Mouse (Mus musculus) bone marrow, adult 2 months (tissue): Measurements from ENCODE around the gene Man2a1. TPM values are rescaled to one million over a fixed set of nuclear protein-coding genes. Genes with fewer than 3 reads are reported as not detected.

ENCODE experiments used
- H3K27ac ChIP-seq: fragments of 200-500 bp; 2 replicates; pipeline ENCODE4 v1.5.1; 2012; ENCODE audit warnings: low read depth, mild to moderate bottlenecking, control low read depth, inconsistent platforms, low read length; ENCODE audit not compliant: control insufficient read depth, poor library complexity, insufficient read depth
- H3K4me1 ChIP-seq: fragments of 200-500 bp; 2 replicates; pipeline ENCODE4 v1.6.1; 2011; ENCODE audit warnings: low read length; ENCODE audit not compliant: control insufficient read depth, insufficient read depth
- H3K4me3 ChIP-seq: fragments of 200-500 bp; replicated peaks from 2 replicates; pipeline ENCODE3; 2011; ENCODE audit warnings: mild to moderate bottlenecking, low read depth, low read length, control low read depth; ENCODE audit not compliant: control insufficient read depth
- CTCF ChIP-seq: fragments of 200-500 bp; IDR thresholded peaks from 2 replicates; pipeline ENCODE4 v1.5.1; 2011; ENCODE audit warnings: low read length, control low read depth; ENCODE audit not compliant: control insufficient read depth, insufficient read depth
- POLR2A ChIP-seq: fragments of 200-500 bp; IDR thresholded peaks from 2 replicates; pipeline ENCODE4 v1.6.1; 2011; ENCODE audit warnings: low read depth, mild to moderate bottlenecking, control low read depth, low read length, borderline replicate concordance; ENCODE audit not compliant: control insufficient read depth
- WGBS: fragments of 180-500 bp; shearing (Covaris S2); methylation state at CpG from one replicate; pipeline ENCODE4 v1.1.7; 2018; 5-methylcytosine and 5-hydroxymethylcytosine counted together
- polyA plus RNA-seq: library from polyadenylated mRNA; stranded (reverse); fragments of >200 nt; gene quantifications from 2 replicates; pipeline ENCODE4 v1.2.4, GENCODE M21; 2011; ENCODE audit warnings: low replicate concordance; ENCODE audit not compliant: missing spikeins, insufficient read depth, insufficient read length

Man2a1 gene
- polyA plus RNA-seq, 1 experiment, result 22.5 TPM

DNA sequence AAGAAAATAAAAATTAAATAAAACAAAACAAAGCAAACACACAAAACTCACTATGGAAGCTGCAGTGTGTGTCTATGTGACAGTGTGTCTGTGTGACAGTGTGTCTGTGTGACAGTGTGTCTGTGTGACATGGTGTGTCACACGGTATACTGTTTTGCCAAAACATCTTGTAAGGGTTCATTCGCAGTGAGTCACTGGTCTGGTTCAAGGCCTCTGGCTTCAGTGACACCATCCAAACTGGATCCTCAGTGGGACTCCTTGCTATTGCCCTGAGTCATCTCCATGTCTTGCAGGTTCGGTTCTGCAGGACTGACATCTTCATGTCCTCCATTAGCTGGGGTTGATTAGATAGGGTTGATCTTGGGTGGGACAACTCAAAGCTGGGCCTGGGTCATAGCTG, 191.5 kb downstream of the Man2a1 start:
- Histone ChIP-seq H3K4me3 (no peak overlapping the region), H3K4me1 (no peaks in the 10 kb centered on the region), H3K27ac (no peak overlapping the region)
- WGBS, result 82% methylated on average over 3 of the region's 3 CpGs
- TF ChIP-seq CTCF, result no peak
- no peak for TF ChIP-seq POLR2A

DNA sequence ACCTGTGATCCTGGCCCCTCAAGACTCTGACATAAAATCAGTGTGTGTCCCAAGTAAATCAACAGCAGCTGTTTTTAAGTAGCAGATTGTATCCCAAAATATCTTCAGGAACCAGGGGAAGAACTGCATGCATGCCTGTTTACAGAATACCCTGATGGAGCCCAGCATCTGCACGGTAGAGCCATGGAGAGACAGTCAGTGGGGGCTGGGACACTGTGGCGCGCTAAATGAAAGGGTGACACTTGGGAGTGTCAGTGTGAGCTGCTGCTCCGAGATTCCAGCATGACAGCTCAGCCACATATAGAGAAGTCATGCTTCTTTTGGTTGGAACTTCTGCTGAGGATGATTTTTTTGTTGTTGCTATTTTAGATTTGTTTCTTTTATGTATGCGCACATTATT, 192.1 kb downstream of the Man2a1 start:
- TF ChIP-seq CTCF, result no peak
- no peak for TF ChIP-seq POLR2A
- H3K4me3 ChIP-seq, result no peak overlapping the region
- no peak overlapping the region for H3K27ac ChIP-seq
- H3K4me1 ChIP-seq, result no peaks in the 10 kb centered on the region
- WGBS, result 79% methylated on average over 5 of the region's 5 CpGs

DNA sequence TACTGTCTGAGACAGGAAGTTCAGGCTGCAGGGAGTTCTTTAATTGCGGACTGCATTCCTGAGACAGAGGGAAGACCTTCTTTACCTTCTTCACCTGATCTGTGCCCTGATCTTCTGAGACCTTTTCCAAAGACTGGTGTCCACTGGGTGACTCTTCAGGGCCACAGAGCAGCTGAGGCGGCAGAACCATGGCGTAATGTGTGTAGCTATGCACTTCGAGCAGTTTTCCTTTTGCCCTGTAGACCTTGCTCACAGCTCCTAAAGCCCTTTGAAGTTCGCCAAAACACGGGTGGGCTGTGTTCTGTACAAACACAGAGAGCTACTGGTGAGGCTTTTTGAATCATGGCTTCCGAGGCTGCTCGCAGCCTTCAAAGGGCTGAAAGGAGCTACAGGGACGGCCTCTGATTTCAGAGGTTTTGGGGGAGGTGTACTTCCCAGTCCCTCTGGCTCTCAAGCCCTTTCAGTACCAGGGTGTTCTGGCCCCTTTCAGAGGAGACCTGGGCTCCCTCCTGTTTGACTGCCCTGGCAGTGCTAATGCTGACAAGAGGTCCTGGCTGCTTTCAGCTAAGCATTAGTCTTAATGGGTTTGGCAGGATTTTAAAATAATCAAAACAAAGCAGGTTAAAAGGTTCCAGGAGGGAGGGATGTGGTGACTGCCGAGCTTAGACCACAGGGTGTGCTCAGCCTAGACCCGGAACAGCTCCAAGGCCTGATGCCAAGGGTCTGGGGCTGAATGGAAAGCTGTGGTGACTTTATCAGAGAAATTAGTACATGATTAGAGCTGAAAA, 201.8 kb downstream of the Man2a1 start:
- no peak overlapping the region for H3K27ac ChIP-seq
- no peaks in the 10 kb centered on the region for H3K4me1 ChIP-seq
- H3K4me3 ChIP-seq, result no peak overlapping the region
- no peak for TF ChIP-seq CTCF
- WGBS, result 70% methylated on average over 11 of the region's 11 CpGs

- no peak for TF ChIP-seq CTCF
- TF ChIP-seq POLR2A, result no peak
- 82% methylated on average over 7 of the region's 7 CpGs for WGBS
- Histone ChIP-seq H3K4me3 (no peak overlapping the region), H3K4me1 (no peaks in the 10 kb centered on the region), H3K27ac (no peak overlapping the region)
Observed at GRCm38 (mm10) chr17:64802956-64803275, 202.4 kb downstream of the Man2a1 start.

Other genes starting within 250 kb of the Man2a1 start
- gene 4930583I09Rik, start 235.3 kb downstream of the Man2a1 start, polyA plus RNA-seq, result not detected in 2 replicates